Mouse (Mus musculus) mouse trophoblast stem cell (cell line): ENCODE data around the gene Gm49325.

Source experiments
- in situ Hi-C, 2 experiments: fragments of 300-500 bp; cut with MseI, MboI; formaldehyde crosslinking; loops; 2 replicates in 1 of 2; 3 replicates in 1 of 2; pipeline ENCODE4 v1.15.1; 2025

Gm49325 gene

DNA sequence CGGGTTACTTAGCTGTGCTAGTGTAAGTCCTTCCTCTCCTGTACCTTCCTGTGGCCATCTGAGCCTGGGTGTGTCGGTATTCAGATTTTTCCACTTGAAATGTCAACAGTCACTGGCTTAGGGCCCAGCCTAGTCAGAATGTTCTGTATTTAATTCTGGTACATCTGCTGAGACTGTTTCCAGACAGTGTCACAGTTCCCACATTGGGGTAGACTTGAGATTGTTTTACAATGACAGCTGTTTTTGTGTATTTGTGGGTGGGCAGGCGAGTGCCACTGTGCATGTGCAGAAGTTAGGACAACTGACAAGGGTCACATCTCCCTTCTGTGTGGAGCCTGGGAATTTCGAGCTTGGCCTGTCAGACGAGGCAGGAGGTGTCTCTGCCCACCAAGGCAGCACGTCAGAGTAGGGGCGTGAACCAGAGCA is 18.6 kb downstream of the Gm49325 start:
- in situ Hi-C loops = no loop called here

DNA sequence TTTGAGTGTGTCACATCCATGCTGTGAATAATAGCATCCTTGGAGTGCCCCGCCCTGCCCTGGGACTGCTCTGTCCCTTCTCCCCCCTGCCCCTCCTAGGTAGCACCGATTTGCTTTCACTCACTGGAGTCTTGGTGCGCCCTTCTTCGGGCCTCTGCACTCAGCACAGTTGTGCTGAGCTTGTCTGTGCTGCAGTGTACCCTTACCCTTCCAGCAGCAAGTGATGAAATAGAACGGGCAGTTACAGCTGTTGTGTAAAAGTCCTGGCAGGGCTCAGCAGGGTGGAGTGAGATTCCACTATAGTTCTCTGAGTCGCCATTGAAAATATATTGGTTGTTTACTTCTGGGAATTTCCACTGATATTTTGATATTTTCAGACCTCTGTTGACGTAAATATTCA is 20.0 kb downstream of the Gm49325 start:
- in situ Hi-C loops = no loop called here

DNA sequence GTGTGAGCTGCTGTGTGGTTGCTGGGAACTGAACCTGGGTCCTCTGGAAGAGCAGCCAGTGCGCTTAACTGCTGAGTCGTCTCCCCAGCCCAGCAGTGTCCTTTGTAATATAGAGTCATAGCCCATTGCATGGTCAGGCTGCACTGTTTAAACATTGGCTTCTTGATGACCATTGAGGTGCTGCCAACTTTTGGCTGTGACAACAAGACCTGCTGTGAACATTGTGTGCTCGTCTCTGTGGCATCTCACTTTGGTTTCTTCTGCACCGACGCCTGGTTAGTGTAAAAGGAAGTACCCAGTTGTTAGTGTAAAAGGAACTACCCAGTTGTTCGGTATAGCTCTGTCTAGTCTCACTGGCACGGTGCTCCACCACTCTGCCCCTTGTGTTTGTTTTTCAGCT is 20.6 kb downstream of the Gm49325 start:
- in situ Hi-C loops = no loop called here

DNA sequence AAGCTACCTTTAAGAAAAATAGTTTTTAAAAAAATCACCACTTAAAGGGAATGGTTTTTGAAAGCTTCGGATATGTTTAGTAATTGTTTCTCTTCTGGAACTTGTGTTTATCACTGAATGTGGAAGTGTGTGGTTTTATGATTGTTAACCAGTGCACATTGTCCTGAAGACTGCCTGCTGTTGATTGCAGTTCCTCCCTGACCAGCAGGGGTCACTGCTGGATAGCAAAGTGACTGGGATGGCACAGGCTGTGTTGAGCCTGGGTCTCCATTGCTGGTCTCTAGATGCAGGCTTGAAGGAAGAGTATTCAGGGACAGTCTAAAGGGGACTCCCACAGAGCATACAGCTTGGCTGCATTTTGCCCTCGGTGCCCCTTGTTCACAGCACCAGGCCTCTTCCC is 21.5 kb downstream of the Gm49325 start:
- in situ Hi-C loops = no loop called here

DNA sequence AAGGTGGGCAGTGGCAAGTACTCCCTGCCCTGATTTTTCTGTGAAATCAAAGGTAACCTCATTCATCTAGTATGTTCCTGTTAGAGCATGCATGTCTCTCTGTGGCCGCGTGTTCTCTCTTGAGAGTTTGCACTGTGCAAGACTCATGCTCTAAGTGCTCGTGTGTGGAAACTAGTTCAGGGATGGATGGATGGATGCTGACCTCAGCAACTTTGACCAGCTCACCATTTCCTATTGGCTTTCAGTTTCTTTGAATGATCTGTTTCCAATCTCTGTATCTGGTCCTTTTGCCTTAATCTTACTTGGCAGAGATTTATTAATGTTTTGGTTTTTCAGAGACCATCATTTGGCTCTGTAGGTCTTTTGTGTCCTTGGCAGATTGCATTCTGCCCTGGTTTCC is 23.2 kb downstream of the Gm49325 start:
- in situ Hi-C loops = no loop called here

DNA sequence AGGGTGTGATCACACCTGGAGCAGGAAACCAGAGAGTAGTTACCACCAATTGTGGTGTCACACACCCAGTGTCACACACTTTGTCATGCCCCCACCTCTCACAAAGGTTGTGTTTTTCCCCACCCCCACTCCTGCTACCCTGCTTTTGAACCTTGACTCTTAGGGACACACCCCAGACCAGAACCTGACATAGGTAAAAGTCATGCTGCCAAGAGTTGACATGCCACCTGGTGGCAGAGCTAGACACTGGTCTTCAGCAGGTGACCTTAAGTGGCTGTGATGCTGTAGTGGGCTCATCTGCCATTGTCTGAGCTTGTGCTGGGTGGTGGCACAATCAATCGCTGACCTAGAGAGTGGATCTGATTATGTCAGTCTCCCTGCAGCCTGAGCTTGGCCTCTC is 24.0 kb downstream of the Gm49325 start:
- in situ Hi-C loops = no loop called here

DNA sequence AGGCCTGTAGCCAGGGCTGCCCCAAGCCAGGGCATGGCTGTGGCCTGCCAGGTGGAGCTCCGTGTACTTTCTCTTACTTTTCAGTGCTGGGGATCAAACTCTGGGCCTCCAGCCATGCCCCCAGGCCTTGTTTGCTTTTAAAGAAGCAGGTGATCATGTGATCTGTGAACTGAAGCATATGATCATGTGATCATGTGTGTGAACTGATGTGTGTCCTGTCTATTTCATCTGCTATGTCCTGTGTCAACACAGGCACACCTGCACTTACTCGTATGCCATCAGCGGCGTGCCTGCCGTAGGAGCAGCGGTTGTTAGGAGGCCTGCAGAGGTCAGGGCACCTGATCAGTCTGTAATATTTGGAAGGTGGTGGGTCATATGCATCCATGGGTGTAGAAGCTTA is 28.0 kb downstream of the Gm49325 start:
- in situ Hi-C loops = no loop called here

DNA sequence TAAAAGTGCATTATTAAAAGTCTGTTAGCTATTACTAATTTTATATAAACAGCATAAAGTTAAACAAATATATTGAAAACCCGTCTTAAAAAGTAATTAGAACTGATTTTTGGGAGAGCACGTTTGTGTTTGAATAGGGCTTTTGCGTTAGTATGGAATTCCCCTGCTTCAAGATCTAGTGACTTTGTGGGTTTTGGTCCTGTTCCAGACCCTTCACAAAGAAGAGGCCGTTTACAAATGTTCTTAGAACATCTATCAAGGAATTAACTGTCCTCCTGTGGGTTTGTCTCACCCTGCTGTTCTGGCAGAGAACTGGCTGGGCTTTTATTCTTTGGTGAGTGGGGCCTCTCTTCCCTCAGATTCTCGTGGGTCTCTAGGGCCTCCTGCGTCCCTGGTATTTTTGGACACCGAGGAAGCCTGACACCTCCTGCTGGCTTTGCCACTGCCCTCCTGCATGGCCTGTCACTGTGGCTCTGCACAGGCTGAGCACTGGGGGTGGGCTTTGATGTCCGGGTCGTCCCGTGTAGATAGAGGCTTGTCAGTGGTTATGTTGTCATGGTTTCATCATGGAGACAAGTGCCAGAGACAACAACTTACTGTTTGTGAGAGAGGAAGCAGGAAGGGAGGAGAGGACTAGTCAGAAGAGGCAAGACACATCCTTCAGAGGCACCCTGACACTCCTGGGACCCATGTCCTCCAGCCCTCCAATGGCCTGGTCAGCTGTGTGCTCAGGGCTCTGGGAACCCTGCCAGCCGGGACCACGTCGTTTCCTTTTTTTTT is 28.6 kb downstream of the Gm49325 start:
- in situ Hi-C loops = no loop called here

DNA sequence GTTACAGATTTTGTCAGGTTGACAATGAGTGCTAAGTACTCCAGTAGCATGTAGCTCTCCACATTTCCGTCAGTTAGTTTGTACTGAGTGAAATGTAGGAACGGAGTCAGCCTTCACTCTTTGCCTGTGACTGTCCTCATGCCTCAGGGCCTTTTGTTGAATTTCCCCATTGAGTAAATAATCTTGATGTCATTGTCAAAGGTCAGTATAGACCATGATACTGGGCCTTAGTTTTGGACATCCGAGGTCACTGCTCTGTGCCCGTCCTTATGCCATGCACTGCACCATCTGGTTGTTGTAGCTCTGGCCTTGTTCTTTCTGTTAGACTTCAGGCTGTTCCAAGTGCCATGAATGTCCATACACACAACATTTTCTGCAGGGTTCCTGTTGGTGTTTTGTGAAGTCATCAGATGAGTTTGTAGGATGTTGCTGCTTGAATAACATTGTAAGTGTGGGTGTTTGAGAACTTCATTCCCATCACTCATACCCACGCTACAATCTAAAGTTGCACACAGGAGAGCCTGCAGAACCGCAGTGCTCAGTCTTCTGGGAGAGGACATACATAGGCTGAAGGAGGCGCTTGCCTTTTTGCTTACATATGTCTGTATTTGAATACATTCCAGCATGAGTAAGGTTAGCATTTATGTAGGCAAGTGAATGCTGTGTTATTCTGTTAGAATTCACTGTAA is 30.4 kb downstream of the Gm49325 start:
- in situ Hi-C loops = no loop called here

DNA sequence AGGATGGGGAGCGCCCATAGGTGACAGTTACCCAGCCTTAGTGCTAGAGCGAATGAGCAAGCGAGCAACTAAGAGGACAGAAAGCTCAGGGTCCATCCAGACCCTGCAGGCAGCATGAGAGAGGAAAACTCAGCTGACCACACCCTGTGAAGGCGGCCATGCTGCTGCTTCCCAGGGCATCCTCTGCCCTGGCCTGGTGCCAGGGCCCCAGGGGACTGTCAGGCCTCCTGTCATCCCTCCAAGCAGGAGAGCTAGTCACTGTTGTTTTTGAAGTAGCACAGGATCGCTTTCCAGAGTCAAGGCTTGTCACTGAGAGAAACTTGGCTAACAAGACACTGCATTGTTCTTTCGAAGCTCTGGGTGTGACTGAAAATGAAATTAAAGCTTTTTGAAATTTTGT is 33.0 kb downstream of the Gm49325 start:
- in situ Hi-C loops = no loop called here

DNA sequence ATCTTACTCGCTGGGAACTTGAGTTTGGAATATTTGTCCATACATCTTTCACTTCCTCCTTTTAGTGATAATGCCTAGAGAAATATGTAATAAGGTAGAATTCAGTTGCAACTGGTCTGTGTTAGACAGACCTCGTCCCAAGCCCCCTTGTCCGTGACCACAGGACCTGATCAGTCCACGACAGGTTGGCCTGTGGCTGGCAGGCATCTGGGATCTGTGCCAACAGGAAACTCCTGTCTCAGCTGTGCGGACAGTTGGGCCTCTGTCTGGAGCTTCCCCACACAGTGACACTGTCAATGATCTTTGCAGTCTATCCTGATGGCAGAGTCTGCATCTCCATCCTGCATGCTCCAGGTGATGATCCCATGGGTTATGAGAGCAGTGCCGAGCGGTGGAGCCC is 37.2 kb downstream of the Gm49325 start:
- in situ Hi-C loops = no loop called here

DNA sequence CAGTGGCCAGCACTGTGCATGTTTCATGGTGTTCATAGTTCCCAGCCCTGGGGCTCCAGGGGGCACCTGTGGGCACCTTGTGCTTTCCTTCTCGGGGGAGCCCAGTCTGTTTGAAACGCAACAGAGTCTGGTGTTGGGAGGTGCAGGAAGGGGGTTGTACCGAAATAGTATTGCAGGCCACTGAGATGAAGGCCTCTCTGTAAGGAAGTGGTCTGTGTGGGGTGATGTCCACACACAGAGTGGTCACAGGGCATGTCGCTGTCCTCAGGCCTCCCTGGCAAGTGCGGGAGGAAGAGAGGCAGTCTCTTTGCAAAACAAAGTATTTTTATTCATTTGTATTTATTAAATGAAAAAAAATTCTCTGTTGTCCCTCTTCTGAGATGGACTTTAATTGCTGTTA is 39.6 kb downstream of the Gm49325 start:
- in situ Hi-C loops = no loop called here

DNA sequence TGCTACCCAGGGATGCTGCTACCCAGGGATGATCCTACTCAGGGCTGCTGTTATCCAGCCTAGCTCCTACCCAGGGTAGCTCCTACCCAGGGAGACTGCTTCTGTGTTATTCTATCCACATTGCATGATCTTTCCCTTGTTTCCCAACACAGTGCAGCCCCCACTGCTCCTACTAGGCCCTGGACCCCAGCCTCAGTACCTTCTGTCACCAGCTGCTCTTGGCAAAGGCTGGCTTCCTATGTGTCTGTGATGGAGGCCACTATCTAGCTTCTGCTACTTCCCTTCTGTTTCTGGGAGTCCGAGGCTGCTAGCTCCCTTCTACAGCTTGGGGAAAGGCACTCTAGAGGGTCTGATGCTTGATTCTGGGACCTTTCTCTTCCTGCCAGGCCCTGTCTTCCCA is 41.5 kb downstream of the Gm49325 start:
- in situ Hi-C loops = no loop called here

DNA sequence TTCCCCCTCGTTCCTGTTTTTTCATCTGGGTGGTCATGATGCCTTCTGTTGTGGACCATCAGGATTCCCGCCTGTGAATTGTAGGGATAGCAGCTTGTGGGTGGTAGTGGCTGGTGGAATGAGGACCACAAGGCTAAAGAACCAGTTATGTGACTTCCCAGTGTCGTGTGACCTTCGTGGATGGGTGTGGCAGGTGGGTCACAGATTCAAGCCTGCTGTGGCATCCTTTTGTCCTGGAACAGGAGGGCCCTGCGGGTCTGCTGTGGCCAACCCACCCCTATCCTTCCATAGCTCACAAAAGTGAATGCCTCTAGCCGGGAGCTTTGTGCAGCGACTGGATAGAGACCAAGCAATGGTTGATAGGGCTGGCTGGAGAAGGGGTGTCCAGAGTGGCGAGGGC is 41.9 kb downstream of the Gm49325 start:
- in situ Hi-C loops = no loop called here

DNA sequence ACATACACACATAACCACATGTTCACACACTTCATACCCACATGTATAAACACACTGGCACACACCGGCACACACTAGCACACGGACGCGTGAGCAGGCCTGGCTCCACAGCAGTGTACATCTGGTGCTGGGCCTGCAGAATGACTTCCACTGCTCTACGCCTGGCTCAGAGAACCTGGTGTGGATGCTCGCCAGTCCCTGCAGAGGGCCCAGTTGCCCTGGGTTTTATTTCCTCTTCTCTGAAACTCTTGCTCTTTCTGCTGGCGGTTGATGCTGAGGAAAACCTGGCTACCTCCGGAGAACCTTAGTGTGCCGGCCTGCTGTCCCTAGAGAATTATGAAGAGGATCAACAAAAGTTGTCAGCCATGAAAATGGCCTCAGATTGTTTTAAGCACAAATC is 46.0 kb downstream of the Gm49325 start:
- in situ Hi-C loops = no loop called here

DNA sequence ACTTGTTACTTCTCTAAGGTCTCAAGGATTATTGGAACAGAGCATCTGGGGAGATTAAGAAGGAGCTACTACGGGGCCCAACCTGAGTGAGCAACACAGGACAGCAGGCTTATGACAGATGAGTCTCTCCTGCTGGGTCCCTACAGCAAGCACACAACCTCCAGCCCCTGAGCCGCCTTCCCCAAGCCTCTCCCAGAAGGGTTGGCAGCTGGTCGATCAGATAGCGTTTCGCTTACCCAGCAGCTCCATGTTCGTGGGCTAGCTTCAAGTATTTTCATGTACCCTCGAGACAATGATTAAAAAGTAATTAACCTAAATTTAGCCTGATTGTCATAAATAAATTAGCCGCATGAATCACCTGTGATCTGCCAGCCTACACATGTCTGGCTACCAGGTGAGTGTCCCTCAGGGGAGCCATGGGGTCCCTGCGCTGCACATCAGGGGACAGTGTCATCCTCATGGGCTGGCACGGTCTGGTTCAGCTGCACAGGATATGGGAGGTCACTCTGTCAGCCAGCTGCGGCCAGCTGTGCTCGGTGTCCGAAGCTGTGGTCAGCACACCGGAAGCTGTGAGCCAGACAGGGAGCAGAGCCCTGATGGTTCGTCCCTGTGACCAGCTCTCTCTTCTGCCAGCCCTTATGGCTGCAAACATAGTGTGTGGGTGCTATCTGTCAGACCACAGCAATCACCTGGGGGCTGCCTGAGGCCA is 52.4 kb downstream of the Gm49325 start:
- in situ Hi-C loops = no loop called here

DNA sequence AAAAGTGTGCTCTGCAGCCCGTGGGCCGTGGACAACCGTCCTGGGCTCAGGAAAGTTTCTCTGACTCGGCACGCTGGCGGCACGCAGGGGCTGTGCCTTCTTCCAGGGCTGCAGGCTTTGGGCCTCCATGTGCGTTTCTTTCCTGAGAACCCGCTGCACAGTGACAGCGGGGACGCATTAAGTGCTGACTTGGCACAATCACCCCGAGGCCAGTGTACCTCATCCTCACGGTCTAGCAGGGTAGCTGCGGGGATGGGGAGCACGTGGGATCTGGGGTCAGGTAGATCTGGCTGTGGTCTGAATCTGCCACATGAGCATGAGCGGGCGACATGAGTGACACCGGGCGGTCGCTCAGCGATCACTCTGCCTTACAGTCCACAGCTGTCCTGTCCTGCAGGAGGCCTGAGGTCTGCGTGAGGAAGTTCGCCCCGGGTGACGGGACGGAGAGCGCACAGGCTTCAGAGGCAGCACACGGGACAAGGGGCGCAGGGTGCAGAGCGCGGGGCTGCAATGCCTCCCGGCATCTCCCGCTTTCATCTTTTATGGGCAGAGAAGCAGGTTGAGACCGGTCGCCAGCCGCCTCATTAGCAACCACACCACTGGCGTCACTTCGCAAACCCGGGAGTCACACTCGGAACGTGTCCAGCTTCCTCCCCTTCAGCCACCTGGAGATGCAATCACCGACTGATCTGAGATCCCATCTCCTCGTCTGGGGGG is 58.1 kb downstream of the Gm49325 start:
- in situ Hi-C loops = no loop called here

DNA sequence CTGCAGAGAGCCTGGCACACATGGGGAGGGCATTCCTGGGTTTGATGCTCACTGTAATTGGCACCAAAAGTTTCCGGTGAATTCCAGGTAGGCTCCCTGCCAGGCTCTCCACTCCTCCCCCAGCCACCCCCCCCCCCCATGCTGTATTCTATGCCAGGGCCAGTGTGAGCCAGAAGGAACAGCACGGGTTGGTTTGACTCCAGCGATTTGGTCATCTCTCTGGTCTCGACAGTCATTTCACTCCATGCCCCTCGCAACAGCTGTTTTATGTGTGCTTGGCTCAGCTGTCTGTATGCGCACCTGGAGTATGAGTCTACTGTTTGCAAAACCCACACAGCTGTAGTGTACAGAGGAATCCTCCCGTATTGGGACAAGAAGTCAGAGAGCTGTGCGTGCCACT is 60.3 kb downstream of the Gm49325 start:
- in situ Hi-C loops = no loop called here

DNA sequence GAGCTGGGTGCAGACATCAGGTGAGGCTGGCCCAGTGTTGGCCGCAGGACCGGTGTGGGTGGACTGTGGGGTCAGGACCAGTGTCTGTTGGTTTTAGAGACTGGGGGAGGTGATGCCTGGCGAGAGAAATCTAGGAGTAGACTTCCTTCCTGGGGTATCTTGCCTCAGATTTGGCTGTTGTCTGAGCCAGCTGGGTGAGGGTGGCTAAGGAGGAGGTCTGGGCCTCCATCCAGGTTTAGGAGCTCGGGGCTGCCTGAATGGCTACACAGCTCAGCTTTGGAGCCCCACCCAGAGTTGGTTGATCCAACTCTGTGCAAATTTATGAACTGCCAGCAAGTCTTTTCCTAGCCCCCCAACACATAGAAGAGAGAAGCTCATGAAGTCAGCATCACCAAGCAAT is 61.4 kb downstream of the Gm49325 start:
- in situ Hi-C loops = no loop called here

DNA sequence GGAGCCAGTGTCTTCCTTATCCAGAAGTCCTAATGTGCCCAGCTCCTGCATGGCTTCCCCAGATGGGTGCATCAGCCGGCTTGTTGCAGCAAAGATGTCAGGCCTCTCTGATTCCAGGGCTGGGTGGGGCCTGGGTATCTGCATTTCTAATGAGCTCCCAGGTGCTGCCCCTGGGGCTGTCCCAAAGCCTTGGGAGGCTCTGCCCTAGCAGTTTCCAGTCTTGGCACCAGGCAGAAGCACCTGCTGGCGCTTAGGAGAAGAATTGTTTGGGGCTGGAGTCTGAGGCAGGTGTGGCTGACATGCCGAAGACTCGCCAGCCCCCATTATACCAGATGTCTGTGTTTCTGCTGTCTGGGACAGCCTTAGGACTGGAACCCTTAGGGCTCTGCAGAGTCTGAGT is 64.7 kb downstream of the Gm49325 start:
- in situ Hi-C loops = no loop called here

DNA sequence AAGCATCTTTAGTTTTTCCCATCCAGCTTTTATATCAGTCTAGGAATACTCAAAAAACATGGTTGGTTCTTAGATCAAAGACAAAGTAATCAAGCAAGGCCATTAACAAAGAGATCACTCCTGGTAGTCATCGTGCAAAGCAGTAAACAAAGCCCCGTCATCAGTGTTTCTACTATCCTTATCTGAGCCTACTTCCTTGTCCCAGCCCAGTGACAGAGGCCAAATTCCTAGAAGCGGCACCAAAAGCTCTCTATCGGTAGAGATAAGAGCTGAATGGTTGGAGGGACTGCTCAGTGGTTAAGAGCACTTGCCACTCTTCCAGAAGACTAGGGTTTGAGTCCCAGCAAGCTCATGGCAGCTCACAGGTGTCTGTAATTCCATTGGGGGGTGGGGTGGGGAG is 65.5 kb downstream of the Gm49325 start:
- in situ Hi-C loops = no loop called here

DNA sequence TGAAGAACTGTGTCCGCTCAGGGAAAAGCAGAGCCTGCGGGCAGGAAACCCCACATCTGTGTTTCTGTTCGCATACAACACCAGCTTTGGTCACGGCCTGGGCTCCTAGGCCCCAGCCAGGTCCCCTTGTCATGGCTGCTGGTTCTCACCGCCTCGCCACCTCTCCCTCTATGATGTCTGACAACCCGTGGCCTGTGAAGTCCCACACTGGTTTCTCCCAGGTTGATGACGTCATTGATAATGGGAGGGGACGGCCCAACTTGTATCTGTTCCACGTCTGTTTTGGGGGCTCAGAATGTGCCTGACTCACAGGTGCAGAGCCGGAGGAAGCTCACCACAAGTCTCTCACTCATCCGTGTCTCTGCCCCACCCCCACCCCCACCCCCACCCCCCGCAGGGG is 67.8 kb downstream of the Gm49325 start:
- in situ Hi-C loops = no loop called here
